Mouse (Mus musculus) lung, adult 2 months (tissue): ENCODE results near the gene Aldh3b3.

Source experiments
- CTCF ChIP-seq: fragments of 200-500 bp; IDR thresholded peaks from 2 replicates; pipeline ENCODE4 v1.5.1; 2011; ENCODE audit warnings: mild to moderate bottlenecking, low read length, control low read depth; ENCODE audit not compliant: insufficient read depth
- POLR2A ChIP-seq: fragments of 200-500 bp; IDR thresholded peaks from 2 replicates; pipeline ENCODE4 v1.6.1; 2011; ENCODE audit warnings: low read depth, mild to moderate bottlenecking, control low read depth, low read length, borderline replicate concordance; ENCODE audit errors: extremely low read depth

DNA sequence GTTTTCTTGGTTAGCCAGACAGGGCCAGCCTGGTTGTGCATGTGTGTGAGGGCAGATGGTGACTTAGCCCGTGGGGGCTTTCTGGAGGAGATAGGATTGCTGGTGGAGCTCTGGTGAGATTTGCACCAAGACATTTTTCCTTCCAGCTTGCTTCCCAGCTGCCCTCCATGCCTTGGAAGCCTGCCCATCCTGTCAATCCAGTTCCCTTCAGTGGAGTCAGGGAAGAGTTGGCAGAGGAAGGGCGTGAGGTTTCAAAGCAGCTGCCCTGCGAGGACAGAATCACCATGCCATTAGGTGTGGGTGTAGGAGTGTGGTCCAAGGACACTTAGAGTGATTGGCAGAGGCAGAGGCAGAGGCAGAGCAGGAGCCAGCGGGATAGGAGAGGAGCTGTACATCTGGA lies at the start of gene Aldh3b3:
- TF ChIP-seq POLR2A (no peak), CTCF (no peak)
